Mouse (Mus musculus): ENCODE measurements around the gene Olfr750.

DNA sequence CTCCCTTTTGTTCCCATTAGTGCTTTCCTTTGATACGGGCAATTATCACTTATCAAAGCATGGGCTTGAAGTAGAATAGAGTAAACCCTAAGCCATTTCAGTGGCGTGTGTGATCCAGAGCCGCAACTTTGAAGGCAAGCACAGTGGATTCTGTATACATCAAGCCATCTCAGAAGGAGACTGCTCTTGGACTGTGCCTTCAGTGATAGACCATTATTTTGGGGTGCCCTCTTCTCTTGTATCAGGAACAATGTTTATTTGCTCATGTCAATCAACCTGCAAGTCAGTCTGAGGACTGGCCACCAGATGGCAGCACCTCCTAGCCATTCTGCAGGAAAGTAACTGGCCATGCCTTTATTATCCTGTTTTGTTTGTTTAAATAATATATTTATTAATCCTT lies 29.0 kb upstream of the Olfr750 start:
- TF ChIP-seq ZMIZ1 (IDR thresholded peaks at IDR 0.05; ENCODE audit: low read depth, low read length) (no peak), ZKSCAN1 (IDR thresholded peaks at IDR 0.05; ENCODE audit: borderline replicate concordance, low read depth, low read length) (no peak), MXI1 (IDR thresholded peaks at IDR 0.05; ENCODE audit: low read depth, low read length) (no peak), ELF1 (IDR thresholded peaks at IDR 0.05; ENCODE audit: low read depth, low read length) (no peak), POLR2A (IDR thresholded peaks at IDR 0.05; ENCODE audit: low read depth, low read length) (no peak), CTCF (conservative IDR thresholded peaks at IDR 0.05 in 1 of 2, IDR thresholded peaks at IDR 0.05 in 1 of 2; ENCODE audit: low read depth in 2 of 2, low read length in 2 of 2) (peak; percentile 63 to 90), CHD1 (IDR thresholded peaks at IDR 0.05; ENCODE audit: low read depth, low read length) (no peak), EP300 (IDR thresholded peaks at IDR 0.05; ENCODE audit: low read length) (no peak), MAX (IDR thresholded peaks at IDR 0.05; ENCODE audit: low read length) (no peak), RCOR1 (conservative IDR thresholded peaks at IDR 0.05; ENCODE audit: low read depth, low read length) (no peak)
